Mouse (Mus musculus): ENCODE results near the gene Cyth2. TPM values are rescaled to one million over a fixed set of nuclear protein-coding genes. Genes with fewer than 3 reads are reported as not detected.
A peak's percentile ranks its signal among the peaks of the same experiment; 100 is the strongest.

Gene Cyth2
- polyA plus RNA-seq, 1 experiment from 2014 or later, result 30.9 TPM

- peaks cover 71% of the 10 kb centered on the region for H3K27me3 ChIP-seq
- ATAC-seq (ENCODE audit: insufficient read depth), result no peak
- no peak overlapping the region for H3K9ac ChIP-seq
- peaks cover 39% of the 10 kb centered on the region for H3K4me1 ChIP-seq (replicated peaks)
- H3K36me3 ChIP-seq (replicated peaks), result peaks cover 4% of the 10 kb centered on the region
- H3K27ac ChIP-seq (replicated peaks), result no peak overlapping the region
- peak overlapping the region; percentile 37 for H3K4me3 ChIP-seq (replicated peaks)
- peak overlapping the region; percentile 52 for H3K4me2 ChIP-seq
- H3K9me3 ChIP-seq (replicated peaks), result no peaks in the 10 kb centered on the region
- WGBS (ENCODE audit: insufficient replicate concordance), result 1% methylated on average over 86 of the region's 86 CpGs
Measured at GRCm38 (mm10) chr7:45833148-45833790, 18.9 kb upstream of the Cyth2 start.

- Histone ChIP-seq H3K9me3 (replicated peaks) (no peaks in the 10 kb centered on the region), H3K27me3 (peaks cover 65% of the 10 kb centered on the region), H3K9ac (no peak overlapping the region), H3K4me2 (peak overlapping the region; percentile 52), H3K27ac (replicated peaks) (no peak overlapping the region), H3K4me3 (replicated peaks) (peak overlapping the region; percentile 37), H3K4me1 (replicated peaks) (peaks cover 39% of the 10 kb centered on the region), H3K36me3 (replicated peaks) (peaks cover 12% of the 10 kb centered on the region)
- ATAC-seq (ENCODE audit: insufficient read depth), result no peak
- WGBS (ENCODE audit: insufficient replicate concordance), result 10% methylated on average over 30 of the region's 30 CpGs
Measured at GRCm38 (mm10) chr7:45832428-45832827, 18.0 kb upstream of the Cyth2 start.

- H3K36me3 ChIP-seq (replicated peaks), result peaks cover 25% of the 10 kb centered on the region
- H3K4me1 ChIP-seq (replicated peaks), result peaks cover 39% of the 10 kb centered on the region
- no peaks in the 10 kb centered on the region for H3K9me3 ChIP-seq (replicated peaks)
- H3K4me2 ChIP-seq, result peak overlapping the region; percentile 83
- WGBS (ENCODE audit: insufficient replicate concordance), result 14% methylated on average over 5 of the region's 5 CpGs
- no peak for ATAC-seq (ENCODE audit: insufficient read depth)
- H3K27ac ChIP-seq (replicated peaks), result no peak overlapping the region
- peak overlapping the region; percentile 79 for H3K4me3 ChIP-seq (replicated peaks)
- H3K27me3 ChIP-seq, result peaks cover 54% of the 10 kb centered on the region
- H3K9ac ChIP-seq, result 0 out of 2 replicates have a peak overlapping the region, but pooled peaks have one; percentile 58
Measured at GRCm38 (mm10) chr7:45831128-45831525, 16.7 kb upstream of the Cyth2 start.

GRCm38 (mm10) chr7:45830427-45831127 is 16.2 kb upstream of the Cyth2 start, which contains the start of gene Grwd1:
TSS of gene Grwd1 (minus strand) at chr7:45830944.
- whole genome bisulfite sequencing (ENCODE audit: insufficient replicate concordance), result under 1% methylated on average over 35 of the region's 35 CpGs
- peaks cover 49% of the 10 kb centered on the region for H3K27me3 ChIP-seq
- H3K9ac ChIP-seq, result peak within 1 kb of the TSS; percentile 58
- H3K4me3 ChIP-seq (replicated peaks), result peak within 1 kb of the TSS; percentile 79
- peaks cover 39% of the 10 kb centered on the region for H3K4me1 ChIP-seq (replicated peaks)
- peak; percentile 72 for ATAC-seq (ENCODE audit: insufficient read depth)
- peak within 1 kb of the TSS; percentile 83 for H3K4me2 ChIP-seq
- no peak within 1 kb of the TSS for H3K27ac ChIP-seq (replicated peaks)
- H3K36me3 ChIP-seq (replicated peaks), result peaks cover 31% of the 10 kb centered on the region
- no peaks in the 10 kb centered on the region for H3K9me3 ChIP-seq (replicated peaks)

- H3K36me3 ChIP-seq (replicated peaks), result peaks cover 50% of the 10 kb centered on the region
- 71% methylated on average over 7 of the region's 7 CpGs for WGBS (ENCODE audit: insufficient replicate concordance)
- H3K4me3 ChIP-seq (replicated peaks), result no peak overlapping the region
- no peak overlapping the region for H3K4me2 ChIP-seq
- peaks cover 9% of the 10 kb centered on the region for H3K27me3 ChIP-seq
- no peak overlapping the region for H3K27ac ChIP-seq (replicated peaks)
- no peak overlapping the region for H3K9ac ChIP-seq
- no peaks in the 10 kb centered on the region for H3K9me3 ChIP-seq (replicated peaks)
- ATAC-seq (ENCODE audit: insufficient read depth), result no peak
- H3K4me1 ChIP-seq (replicated peaks), result peaks cover 20% of the 10 kb centered on the region
Measured at GRCm38 (mm10) chr7:45826631-45827030, 12.2 kb upstream of the Cyth2 start.

GRCm38 (mm10) chr7:45824598-45824997 is 10.2 kb upstream of the Cyth2 start, which contains the start of gene Kcnj14:
TSS of gene Kcnj14 (minus strand) at chr7:45824782.
- ATAC-seq (ENCODE audit: insufficient read depth), result no peak
- Histone ChIP-seq H3K27ac (replicated peaks) (no peak within 1 kb of the TSS), H3K4me2 (no peak within 1 kb of the TSS), H3K9ac (no peak within 1 kb of the TSS), H3K36me3 (replicated peaks) (peaks cover 50% of the 10 kb centered on the region), H3K9me3 (replicated peaks) (no peaks in the 10 kb centered on the region), H3K4me3 (replicated peaks) (no peak within 1 kb of the TSS), H3K4me1 (replicated peaks) (peaks cover 4% of the 10 kb centered on the region), H3K27me3 (peaks cover 10% of the 10 kb centered on the region)
- 57% methylated on average over 7 of the region's 7 CpGs for WGBS (ENCODE audit: insufficient replicate concordance)

GRCm38 (mm10) chr7:45820913-45821312 is 6.5 kb upstream of the Cyth2 start:
- Histone ChIP-seq H3K9me3 (replicated peaks) (no peaks in the 10 kb centered on the region), H3K4me1 (replicated peaks) (no peaks in the 10 kb centered on the region), H3K4me2 (no peak overlapping the region), H3K27me3 (peaks cover 21% of the 10 kb centered on the region), H3K36me3 (replicated peaks) (peaks cover 23% of the 10 kb centered on the region), H3K9ac (no peak overlapping the region), H3K4me3 (replicated peaks) (no peak overlapping the region), H3K27ac (replicated peaks) (no peak overlapping the region)
- ATAC-seq (ENCODE audit: insufficient read depth), result no peak

GRCm38 (mm10) chr7:45819843-45820242 is 5.5 kb upstream of the Cyth2 start:
- Histone ChIP-seq H3K9me3 (replicated peaks) (no peaks in the 10 kb centered on the region), H3K36me3 (replicated peaks) (peaks cover 12% of the 10 kb centered on the region), H3K9ac (no peak overlapping the region), H3K4me2 (peak overlapping the region; percentile 18; the same call in 1 of the 2 replicates), H3K27ac (replicated peaks) (no peak overlapping the region), H3K27me3 (peaks cover 21% of the 10 kb centered on the region), H3K4me1 (replicated peaks) (peaks cover 6% of the 10 kb centered on the region), H3K4me3 (replicated peaks) (no peak overlapping the region)
- WGBS (ENCODE audit: insufficient replicate concordance), result 14% methylated on average over 25 of the region's 25 CpGs
- no peak for ATAC-seq (ENCODE audit: insufficient read depth)

- H3K4me1 ChIP-seq (replicated peaks), result peaks cover 31% of the 10 kb centered on the region
- peaks cover 21% of the 10 kb centered on the region for H3K27me3 ChIP-seq
- H3K9me3 ChIP-seq (replicated peaks), result no peaks in the 10 kb centered on the region
- H3K4me2 ChIP-seq, result no peak overlapping the region
- H3K36me3 ChIP-seq (replicated peaks), result peaks cover 22% of the 10 kb centered on the region
- no peak overlapping the region for H3K9ac ChIP-seq
- 51% methylated on average over 2 of the region's 2 CpGs for WGBS (ENCODE audit: insufficient replicate concordance)
- H3K27ac ChIP-seq (replicated peaks), result no peak overlapping the region
- no peak overlapping the region for H3K4me3 ChIP-seq (replicated peaks)
- ATAC-seq (ENCODE audit: insufficient read depth), result no peak
Measured at GRCm38 (mm10) chr7:45815984-45816351, 1.6 kb upstream of the Cyth2 start.

GRCm38 (mm10) chr7:45815323-45815983 is 1.1 kb upstream of the Cyth2 start:
- Histone ChIP-seq H3K36me3 (replicated peaks) (peaks cover 27% of the 10 kb centered on the region), H3K27me3 (peaks cover 19% of the 10 kb centered on the region), H3K4me2 (peak overlapping the region; percentile 92), H3K27ac (replicated peaks) (no peak overlapping the region), H3K9ac (no peak overlapping the region), H3K4me3 (replicated peaks) (peak overlapping the region; percentile 96; the same call in 1 of the 2 replicates), H3K9me3 (replicated peaks) (no peaks in the 10 kb centered on the region), H3K4me1 (replicated peaks) (peaks cover 31% of the 10 kb centered on the region)
- WGBS (ENCODE audit: insufficient replicate concordance), result 74% methylated on average over 10 of the region's 10 CpGs
- no peak for ATAC-seq (ENCODE audit: insufficient read depth)

- Histone ChIP-seq H3K9me3 (replicated peaks) (no peaks in the 10 kb centered on the region), H3K4me2 (peak overlapping the region; percentile 92), H3K27me3 (peaks cover 13% of the 10 kb centered on the region), H3K4me1 (replicated peaks) (peaks cover 31% of the 10 kb centered on the region), H3K4me3 (replicated peaks) (peak overlapping the region; percentile 96), H3K27ac (replicated peaks) (no peak overlapping the region), H3K9ac (no peak overlapping the region), H3K36me3 (replicated peaks) (peaks cover 33% of the 10 kb centered on the region)
- 7% methylated on average over 5 of the region's 5 CpGs for WGBS (ENCODE audit: insufficient replicate concordance)
- ATAC-seq (ENCODE audit: insufficient read depth), result no peak
Measured at GRCm38 (mm10) chr7:45814841-45815240, 460 bp upstream of the Cyth2 start.

Measured in liver, embryonic 15.5 days (tissue).